Mouse (Mus musculus): ENCODE data around the gene Sema6b. TPM values are rescaled to one million over a fixed set of nuclear protein-coding genes. Genes with fewer than 3 reads are reported as not detected.

Sema6b gene
- polyA plus RNA-seq (2015; fragmentation: Nextera tagmentation; extraction: Ambion mirVana), result 1.3 and 1.4 TPM in 2 replicates

GRCm38 (mm10) chr17:56139858-56140595, at the start of gene Sema6b:
Gene Sema6b (minus strand): TSS chr17:56140343.
- Histone ChIP-seq H3K9me3 (no peaks in the 10 kb centered on the region), H3K4me1 (peaks cover 27% of the 10 kb centered on the region), H3K36me3 (no peaks in the 10 kb centered on the region), H3K9ac (peak within 1 kb of the TSS; percentile 37; the same call in 1 of the 2 replicates), H3K27me3 (replicated peaks) (peaks cover 54% of the 10 kb centered on the region), H3K27ac (no peak within 1 kb of the TSS), H3K4me2 (peak within 1 kb of the TSS; percentile 100), H3K4me3 (replicated peaks) (peak within 1 kb of the TSS; percentile 70)
- 1% methylated on average over 77 of the region's 79 CpGs for WGBS
- no peak; the same call in 1 of the 2 replicates for ATAC-seq (ENCODE audit: insufficient read depth, low FRiP score, low read depth)

GRCm38 (mm10) chr17:56185281-56186141, 45.4 kb upstream of the Sema6b start:
- Histone ChIP-seq H3K4me2 (peak overlapping the region; percentile 76), H3K27me3 (replicated peaks) (no peaks in the 10 kb centered on the region), H3K9me3 (no peaks in the 10 kb centered on the region), H3K4me1 (peaks cover 25% of the 10 kb centered on the region), H3K27ac (peak overlapping the region; percentile 87), H3K4me3 (replicated peaks) (no peak overlapping the region), H3K9ac (0 out of 2 replicates have a peak overlapping the region, but pooled peaks have one; percentile 1), H3K36me3 (peaks cover 33% of the 10 kb centered on the region)
- peak; percentile 50; the same call in 1 of the 2 replicates for ATAC-seq (ENCODE audit: insufficient read depth, low FRiP score, low read depth)
- WGBS, result 36% methylated on average over 11 of the region's 11 CpGs

- peak within 1 kb of the TSS; percentile 85 for H3K4me3 ChIP-seq (replicated peaks)
- H3K9me3 ChIP-seq, result no peaks in the 10 kb centered on the region
- WGBS, result under 1% methylated on average over 47 of the region's 47 CpGs
- H3K27me3 ChIP-seq (replicated peaks), result no peaks in the 10 kb centered on the region
- peak within 1 kb of the TSS; percentile 83 for H3K27ac ChIP-seq
- peak; percentile 91 for ATAC-seq (ENCODE audit: insufficient read depth, low FRiP score, low read depth)
- peaks cover 25% of the 10 kb centered on the region for H3K4me1 ChIP-seq
- H3K9ac ChIP-seq, result peak within 1 kb of the TSS; percentile 76
- H3K4me2 ChIP-seq, result peak within 1 kb of the TSS; percentile 76
- H3K36me3 ChIP-seq, result peaks cover 29% of the 10 kb centered on the region
These were observed 43.5 kb upstream of the Sema6b start, which contains the start of gene Mydgf for GRCm38 (mm10) chr17:56183658-56184103. Gene Mydgf (minus strand): TSS chr17:56183920.

GRCm38 (mm10) chr17:56182975-56183657, 43.0 kb upstream of the Sema6b start:
- Histone ChIP-seq H3K9ac (peak overlapping the region; percentile 76), H3K9me3 (no peaks in the 10 kb centered on the region), H3K4me3 (replicated peaks) (peak overlapping the region; percentile 85), H3K4me1 (peaks cover 25% of the 10 kb centered on the region), H3K27me3 (replicated peaks) (no peaks in the 10 kb centered on the region), H3K4me2 (peak overlapping the region; percentile 76), H3K36me3 (peaks cover 28% of the 10 kb centered on the region), H3K27ac (peak overlapping the region; percentile 83)
- WGBS, result under 1% methylated on average over 14 of the region's 14 CpGs
- ATAC-seq (ENCODE audit: insufficient read depth, low FRiP score, low read depth), result no peak

- Histone ChIP-seq H3K9me3 (no peaks in the 10 kb centered on the region), H3K27me3 (replicated peaks) (no peaks in the 10 kb centered on the region), H3K4me1 (no peaks in the 10 kb centered on the region), H3K4me3 (replicated peaks) (no peak overlapping the region), H3K36me3 (peaks cover 30% of the 10 kb centered on the region), H3K4me2 (no peak overlapping the region), H3K27ac (no peak overlapping the region), H3K9ac (no peak overlapping the region)
- no peak for ATAC-seq (ENCODE audit: insufficient read depth, low FRiP score, low read depth)
- 100% methylated on average over 3 of the region's 3 CpGs for WGBS
These were observed 35.3 kb upstream of the Sema6b start for GRCm38 (mm10) chr17:56175416-56175815.

- Histone ChIP-seq H3K36me3 (peaks cover 22% of the 10 kb centered on the region), H3K9ac (no peak overlapping the region), H3K27me3 (replicated peaks) (no peaks in the 10 kb centered on the region), H3K27ac (no peak overlapping the region), H3K4me3 (replicated peaks) (no peak overlapping the region), H3K4me2 (no peak overlapping the region), H3K9me3 (no peaks in the 10 kb centered on the region), H3K4me1 (no peaks in the 10 kb centered on the region)
- no peak for ATAC-seq (ENCODE audit: insufficient read depth, low FRiP score, low read depth)
- WGBS, result 56% methylated on average over 10 of the region's 10 CpGs
These were observed 33.4 kb upstream of the Sema6b start for GRCm38 (mm10) chr17:56173401-56174046.

GRCm38 (mm10) chr17:56171881-56172280, 31.7 kb upstream of the Sema6b start:
- Histone ChIP-seq H3K36me3 (peaks cover 10% of the 10 kb centered on the region; the same call in 1 of the 2 replicates), H3K9ac (no peak overlapping the region), H3K27me3 (replicated peaks) (no peaks in the 10 kb centered on the region), H3K27ac (no peak overlapping the region), H3K4me3 (replicated peaks) (no peak overlapping the region), H3K4me2 (no peak overlapping the region), H3K9me3 (no peaks in the 10 kb centered on the region), H3K4me1 (no peaks in the 10 kb centered on the region)
- no peak for ATAC-seq (ENCODE audit: insufficient read depth, low FRiP score, low read depth)
- 92% methylated on average over 17 of the region's 17 CpGs for WGBS

- H3K9ac ChIP-seq, result no peak overlapping the region
- peaks cover 7% of the 10 kb centered on the region; the same call in 1 of the 2 replicates for H3K36me3 ChIP-seq
- no peaks in the 10 kb centered on the region for H3K9me3 ChIP-seq
- WGBS, result 77% methylated on average over 9 of the region's 9 CpGs
- no peak for ATAC-seq (ENCODE audit: insufficient read depth, low FRiP score, low read depth)
- no peaks in the 10 kb centered on the region for H3K4me1 ChIP-seq
- H3K27me3 ChIP-seq (replicated peaks), result no peaks in the 10 kb centered on the region
- no peak overlapping the region for H3K4me2 ChIP-seq
- H3K27ac ChIP-seq, result no peak overlapping the region
- H3K4me3 ChIP-seq (replicated peaks), result no peak overlapping the region
These were observed 31.3 kb upstream of the Sema6b start for GRCm38 (mm10) chr17:56171456-56171855.

- Histone ChIP-seq H3K9ac (no peak overlapping the region), H3K36me3 (peaks cover 3% of the 10 kb centered on the region; the same call in 1 of the 2 replicates), H3K4me2 (no peak overlapping the region), H3K9me3 (no peaks in the 10 kb centered on the region), H3K27me3 (replicated peaks) (no peaks in the 10 kb centered on the region), H3K4me3 (replicated peaks) (no peak overlapping the region), H3K27ac (0 out of 2 replicates have a peak overlapping the region, but pooled peaks have one; percentile 0), H3K4me1 (no peaks in the 10 kb centered on the region)
- no peak for ATAC-seq (ENCODE audit: insufficient read depth, low FRiP score, low read depth)
- WGBS, result 64% methylated on average over 10 of the region's 10 CpGs
These were observed 30.5 kb upstream of the Sema6b start for GRCm38 (mm10) chr17:56170636-56171035.

GRCm38 (mm10) chr17:56169830-56170229, 29.7 kb upstream of the Sema6b start:
- no peaks in the 10 kb centered on the region for H3K36me3 ChIP-seq
- H3K27me3 ChIP-seq (replicated peaks), result no peaks in the 10 kb centered on the region
- no peak overlapping the region for H3K9ac ChIP-seq
- ATAC-seq (ENCODE audit: insufficient read depth, low FRiP score, low read depth), result 0 out of 2 replicates have a peak, but pooled peaks have one; percentile 3
- no peak overlapping the region for H3K4me3 ChIP-seq (replicated peaks)
- WGBS, result 58% methylated on average over 6 of the region's 6 CpGs
- H3K9me3 ChIP-seq, result no peaks in the 10 kb centered on the region
- H3K27ac ChIP-seq, result peak overlapping the region; percentile 0; the same call in 1 of the 2 replicates
- H3K4me1 ChIP-seq, result peaks cover 3% of the 10 kb centered on the region; the same call in 1 of the 2 replicates
- no peak overlapping the region for H3K4me2 ChIP-seq

- WGBS, result 51% methylated on average over 11 of the region's 11 CpGs
- ATAC-seq (ENCODE audit: insufficient read depth, low FRiP score, low read depth), result no peak
These were observed 25.5 kb upstream of the Sema6b start for GRCm38 (mm10) chr17:56165671-56166070.

More at GRCm38 (mm10) chr17:56165671-56166070, 25.5 kb upstream of the Sema6b start:
- peaks cover 23% of the 10 kb centered on the region for H3K4me1 ChIP-seq
- H3K27ac ChIP-seq, result no peak overlapping the region
- no peaks in the 10 kb centered on the region for H3K9me3 ChIP-seq
- no peaks in the 10 kb centered on the region for H3K36me3 ChIP-seq
- no peak overlapping the region for H3K4me3 ChIP-seq (replicated peaks)
- no peak overlapping the region for H3K9ac ChIP-seq
- H3K27me3 ChIP-seq (replicated peaks), result 0 out of 2 replicates have a peak, but pooled peaks cover under 1% of the 10 kb centered on the region
- no peak overlapping the region for H3K4me2 ChIP-seq
